Mouse (Mus musculus): ENCODE measurements around the gene Xirp2. TPM values are rescaled to one million over a fixed set of nuclear protein-coding genes. Genes with fewer than 3 reads are reported as not detected.
"Not testable (repeated sequence)": the region's sequence is repeated elsewhere in the genome, so short reads cannot be mapped to it uniquely, and the experiment has no call there.

Gene Xirp2
- polyA plus RNA-seq (2014; fragmentation: Nextera tagmentation; extraction: Ambion mirVana), result not detected in 2 replicates

GRCm38 (mm10) chr2:67445780-67446179 is at the start of gene Xirp2:
Gene Xirp2 (plus strand): TSS chr2:67446002.
- H3K27ac ChIP-seq (ENCODE audit: low read depth, low read length), result no peak within 1 kb of the TSS
- H3K9me3 ChIP-seq (ENCODE audit: control insufficient read depth, low read length), result no peaks in the 10 kb centered on the region
- no peaks in the 10 kb centered on the region for H3K4me1 ChIP-seq (ENCODE audit: control insufficient read depth, insufficient read depth, low read length)
- ATAC-seq (ENCODE audit: low FRiP score) (no peak), DNase-seq (ENCODE audit: low spot score, missing footprints) (no peak)
- no peak within 1 kb of the TSS for H3K4me3 ChIP-seq (ENCODE audit: low read depth, low read length)
- H3K36me3 ChIP-seq (ENCODE audit: control insufficient read depth, insufficient read depth, low read length), result no peaks in the 10 kb centered on the region
- no peaks in the 10 kb centered on the region for H3K27me3 ChIP-seq (ENCODE audit: control insufficient read depth, insufficient read depth, low read length)
- no peak within 1 kb of the TSS for H3K9ac ChIP-seq (ENCODE audit: low read length)
- H3K4me2 ChIP-seq, result no peak within 1 kb of the TSS
- 86% methylated on average over 3 of the region's 3 CpGs for WGBS

- not testable (repeated sequence) for H3K27ac ChIP-seq (ENCODE audit: low read depth, low read length); H3K4me2 ChIP-seq; H3K4me1 ChIP-seq (ENCODE audit: control insufficient read depth, insufficient read depth, low read length); H3K36me3 ChIP-seq (ENCODE audit: control insufficient read depth, insufficient read depth, low read length); ATAC-seq (ENCODE audit: low FRiP score); H3K27me3 ChIP-seq (ENCODE audit: control insufficient read depth, insufficient read depth, low read length); H3K4me3 ChIP-seq (ENCODE audit: low read depth, low read length); DNase-seq (ENCODE audit: low spot score, missing footprints); H3K9ac ChIP-seq (ENCODE audit: low read length); H3K9me3 ChIP-seq (ENCODE audit: control insufficient read depth, low read length)
- WGBS, result no CpG with 5 or more reads among the region's 1 CpGs
Measured at GRCm38 (mm10) chr2:67413425-67413824, 32.4 kb upstream of the Xirp2 start, which contains the start of gene Gm21830. Gene Gm21830 (plus strand): TSS chr2:67413725.

DNA sequence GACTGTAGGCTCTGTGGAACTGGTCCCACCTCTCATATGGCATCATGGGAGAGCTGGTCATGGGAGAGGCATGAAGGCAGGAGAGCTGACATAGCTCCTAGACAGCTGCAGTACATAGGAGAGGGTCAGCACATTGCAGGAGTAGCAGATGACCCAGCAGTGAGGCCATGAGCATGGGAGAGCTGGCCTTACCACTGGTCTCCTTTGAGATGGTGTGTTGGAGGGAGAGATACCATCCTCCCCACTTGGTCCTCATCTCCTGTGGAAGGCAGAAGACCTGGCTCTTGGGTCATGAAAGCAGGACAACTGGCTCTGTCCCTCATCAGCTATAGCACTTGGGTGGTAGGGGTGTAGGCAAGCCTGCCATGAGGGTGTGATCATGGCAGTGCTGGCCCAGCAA is 24.9 kb upstream of the Xirp2 start:
- Histone ChIP-seq H3K27me3 (ENCODE audit: control insufficient read depth, insufficient read depth, low read length) (no peaks in the 10 kb centered on the region), H3K9ac (ENCODE audit: low read length) (no peak overlapping the region), H3K36me3 (ENCODE audit: control insufficient read depth, insufficient read depth, low read length) (no peaks in the 10 kb centered on the region), H3K4me1 (ENCODE audit: control insufficient read depth, insufficient read depth, low read length) (no peaks in the 10 kb centered on the region), H3K27ac (ENCODE audit: low read depth, low read length) (no peak overlapping the region), H3K4me2 (no peak overlapping the region), H3K4me3 (ENCODE audit: low read depth, low read length) (no peak overlapping the region), H3K9me3 (ENCODE audit: control insufficient read depth, low read length) (no peaks in the 10 kb centered on the region)
- DNase-seq (ENCODE audit: low spot score, missing footprints) (no peak), ATAC-seq (ENCODE audit: low FRiP score) (peak; percentile 27; the same call in 1 of the 2 replicates)

GRCm38 (mm10) chr2:67422799-67423198 is 23.0 kb upstream of the Xirp2 start:
- no peak overlapping the region for H3K9ac ChIP-seq (ENCODE audit: low read length)
- H3K4me1 ChIP-seq (ENCODE audit: control insufficient read depth, insufficient read depth, low read length), result no peaks in the 10 kb centered on the region
- no peaks in the 10 kb centered on the region for H3K36me3 ChIP-seq (ENCODE audit: control insufficient read depth, insufficient read depth, low read length)
- ATAC-seq (ENCODE audit: low FRiP score), result no peak
- no peak for DNase-seq (ENCODE audit: low spot score, missing footprints)
- no peak overlapping the region for H3K4me2 ChIP-seq
- H3K9me3 ChIP-seq (ENCODE audit: control insufficient read depth, low read length), result no peaks in the 10 kb centered on the region
- no peak overlapping the region for H3K27ac ChIP-seq (ENCODE audit: low read depth, low read length)
- H3K4me3 ChIP-seq (ENCODE audit: low read depth, low read length), result no peak overlapping the region
- H3K27me3 ChIP-seq (ENCODE audit: control insufficient read depth, insufficient read depth, low read length), result no peaks in the 10 kb centered on the region
- 78% methylated on average over 1 of the region's 1 CpGs for WGBS

DNA sequence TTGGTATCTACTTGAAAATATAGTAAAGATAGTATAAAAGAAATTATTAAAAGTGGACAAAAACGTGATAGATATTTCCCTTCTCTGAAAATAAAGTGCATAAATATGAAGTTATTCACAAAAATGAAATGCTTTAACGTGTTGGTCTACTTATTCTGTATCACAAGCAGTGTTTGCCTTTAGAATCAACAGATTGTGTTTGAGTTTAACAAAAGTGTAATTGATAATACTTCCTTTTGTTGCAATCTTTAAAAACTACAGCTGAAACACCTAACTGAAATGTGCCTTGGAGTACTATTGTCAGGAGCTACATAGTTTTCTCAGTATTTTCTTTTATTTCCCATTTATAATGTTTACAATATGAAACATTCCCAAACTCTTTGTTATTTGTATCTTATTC is 12.7 kb upstream of the Xirp2 start, which contains the start of gene Gm26727:
TSS of gene Gm26727 (minus strand) at position 101 of the 400 bp plus-strand sequence.
- no peak within 1 kb of the TSS for H3K9ac ChIP-seq (ENCODE audit: low read length)
- no peaks in the 10 kb centered on the region for H3K4me1 ChIP-seq (ENCODE audit: control insufficient read depth, insufficient read depth, low read length)
- H3K36me3 ChIP-seq (ENCODE audit: control insufficient read depth, insufficient read depth, low read length), result no peaks in the 10 kb centered on the region
- no peaks in the 10 kb centered on the region for H3K9me3 ChIP-seq (ENCODE audit: control insufficient read depth, low read length)
- H3K4me2 ChIP-seq, result no peak within 1 kb of the TSS
- H3K4me3 ChIP-seq (ENCODE audit: low read depth, low read length), result no peak within 1 kb of the TSS
- no peaks in the 10 kb centered on the region for H3K27me3 ChIP-seq (ENCODE audit: control insufficient read depth, insufficient read depth, low read length)
- WGBS, result 70% methylated on average over 2 of the region's 2 CpGs
- ATAC-seq (ENCODE audit: low FRiP score), result no peak
- H3K27ac ChIP-seq (ENCODE audit: low read depth, low read length), result no peak within 1 kb of the TSS
- no peak for DNase-seq (ENCODE audit: low spot score, missing footprints)

- Histone ChIP-seq H3K27me3 (ENCODE audit: control insufficient read depth, insufficient read depth, low read length) (no peaks in the 10 kb centered on the region), H3K4me1 (ENCODE audit: control insufficient read depth, insufficient read depth, low read length) (no peaks in the 10 kb centered on the region), H3K27ac (ENCODE audit: low read depth, low read length) (no peak overlapping the region), H3K9ac (ENCODE audit: low read length) (no peak overlapping the region), H3K36me3 (ENCODE audit: control insufficient read depth, insufficient read depth, low read length) (no peaks in the 10 kb centered on the region), H3K9me3 (ENCODE audit: control insufficient read depth, low read length) (no peaks in the 10 kb centered on the region), H3K4me3 (ENCODE audit: low read depth, low read length) (no peak overlapping the region), H3K4me2 (no peak overlapping the region)
- ATAC-seq (ENCODE audit: low FRiP score) (no peak), DNase-seq (ENCODE audit: low spot score, missing footprints) (no peak)
- WGBS, result 91% methylated on average over 8 of the region's 8 CpGs
Measured at GRCm38 (mm10) chr2:67438309-67438708, 7.5 kb upstream of the Xirp2 start.

GRCm38 (mm10) chr2:67446772-67447171 is 970 bp downstream of the Xirp2 start:
- Histone ChIP-seq H3K4me3 (ENCODE audit: low read depth, low read length) (no peak overlapping the region), H3K36me3 (ENCODE audit: control insufficient read depth, insufficient read depth, low read length) (no peaks in the 10 kb centered on the region), H3K27ac (ENCODE audit: low read depth, low read length) (no peak overlapping the region), H3K27me3 (ENCODE audit: control insufficient read depth, insufficient read depth, low read length) (no peaks in the 10 kb centered on the region), H3K4me2 (no peak overlapping the region), H3K9ac (ENCODE audit: low read length) (no peak overlapping the region), H3K9me3 (ENCODE audit: control insufficient read depth, low read length) (no peaks in the 10 kb centered on the region), H3K4me1 (ENCODE audit: control insufficient read depth, insufficient read depth, low read length) (no peaks in the 10 kb centered on the region)
- ATAC-seq (ENCODE audit: low FRiP score) (no peak), DNase-seq (ENCODE audit: low spot score, missing footprints) (no peak)
- WGBS, result 86% methylated on average over 1 of the region's 1 CpGs

DNA sequence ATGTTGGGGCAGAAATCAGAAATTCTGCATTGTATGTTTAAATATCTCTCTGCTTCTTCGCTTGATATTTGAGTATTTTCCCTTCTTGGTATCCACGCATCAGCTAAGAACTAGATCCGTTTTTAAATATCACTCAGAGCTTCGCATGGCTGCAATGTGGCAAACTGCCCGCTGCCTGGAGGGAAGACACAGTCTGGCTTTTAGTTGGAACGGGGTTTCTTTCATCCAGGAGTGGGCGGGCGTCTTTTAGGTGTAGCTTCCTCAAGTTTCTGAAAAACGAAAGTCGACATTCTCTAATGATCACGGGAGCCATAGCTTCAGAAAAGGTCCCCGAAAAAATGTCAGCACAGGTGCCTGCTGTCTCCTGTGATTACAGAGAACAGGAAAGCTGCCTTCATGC is 1.4 kb downstream of the Xirp2 start:
- H3K4me3 ChIP-seq (ENCODE audit: low read depth, low read length), result no peak overlapping the region
- H3K4me1 ChIP-seq (ENCODE audit: control insufficient read depth, insufficient read depth, low read length), result no peaks in the 10 kb centered on the region
- H3K9ac ChIP-seq (ENCODE audit: low read length), result no peak overlapping the region
- H3K9me3 ChIP-seq (ENCODE audit: control insufficient read depth, low read length), result no peaks in the 10 kb centered on the region
- 78% methylated on average over 12 of the region's 12 CpGs for WGBS
- ATAC-seq (ENCODE audit: low FRiP score), result no peak
- DNase-seq (ENCODE audit: low spot score, missing footprints), result no peak
- no peaks in the 10 kb centered on the region for H3K27me3 ChIP-seq (ENCODE audit: control insufficient read depth, insufficient read depth, low read length)
- no peak overlapping the region for H3K27ac ChIP-seq (ENCODE audit: low read depth, low read length)
- H3K36me3 ChIP-seq (ENCODE audit: control insufficient read depth, insufficient read depth, low read length), result no peaks in the 10 kb centered on the region
- no peak overlapping the region for H3K4me2 ChIP-seq

DNA sequence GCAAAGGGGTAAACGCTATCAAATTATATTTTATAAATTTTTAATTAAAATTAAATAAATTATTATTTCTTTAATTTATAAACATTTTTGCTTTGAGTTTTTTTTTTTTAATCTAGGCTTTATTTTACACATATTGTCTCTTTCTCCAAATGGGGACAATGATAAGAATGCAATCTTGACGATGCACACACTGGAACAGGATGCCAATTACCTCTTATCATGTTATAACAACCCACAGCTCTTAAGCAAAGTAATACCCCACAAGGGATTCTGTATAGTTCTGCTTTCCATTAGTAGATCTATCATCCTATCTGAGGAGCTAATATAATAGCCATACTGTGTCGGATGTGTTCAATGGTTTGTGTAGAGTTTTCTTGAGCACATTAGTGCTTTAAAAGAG is 15.1 kb downstream of the Xirp2 start:
- no peaks in the 10 kb centered on the region for H3K27me3 ChIP-seq (ENCODE audit: control insufficient read depth, insufficient read depth, low read length)
- ATAC-seq (ENCODE audit: low FRiP score), result no peak
- no peaks in the 10 kb centered on the region for H3K36me3 ChIP-seq (ENCODE audit: control insufficient read depth, insufficient read depth, low read length)
- H3K4me2 ChIP-seq, result no peak overlapping the region
- H3K9me3 ChIP-seq (ENCODE audit: control insufficient read depth, low read length), result no peaks in the 10 kb centered on the region
- H3K4me1 ChIP-seq (ENCODE audit: control insufficient read depth, insufficient read depth, low read length), result no peaks in the 10 kb centered on the region
- WGBS, result 88% methylated on average over 3 of the region's 3 CpGs
- no peak overlapping the region for H3K9ac ChIP-seq (ENCODE audit: low read length)
- DNase-seq (ENCODE audit: low spot score, missing footprints), result no peak
- no peak overlapping the region for H3K27ac ChIP-seq (ENCODE audit: low read depth, low read length)
- no peak overlapping the region for H3K4me3 ChIP-seq (ENCODE audit: low read depth, low read length)

DNA sequence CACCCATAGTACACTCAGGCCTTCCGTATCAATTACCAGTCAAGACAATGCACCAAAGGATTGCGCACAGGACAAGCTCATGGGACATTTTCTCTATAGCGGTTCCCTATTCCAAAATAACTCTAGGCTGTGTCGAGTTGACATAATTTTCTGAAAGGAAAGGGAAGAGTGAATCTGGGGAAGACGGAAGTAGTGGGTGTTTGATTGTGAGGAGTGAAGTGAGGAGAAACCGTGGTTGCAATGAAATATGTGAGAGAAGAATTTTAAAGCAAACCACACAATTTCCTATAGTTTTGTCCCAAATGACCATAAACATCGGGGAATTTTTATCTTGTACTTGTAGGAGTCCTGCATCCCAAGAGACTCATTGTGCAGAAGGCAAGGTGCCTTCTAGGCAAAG is 21.2 kb downstream of the Xirp2 start:
- WGBS, result 90% methylated on average over 7 of the region's 7 CpGs
- no peak for ATAC-seq (ENCODE audit: low FRiP score)
- no peak overlapping the region for H3K27ac ChIP-seq (ENCODE audit: low read depth, low read length)
- H3K9me3 ChIP-seq (ENCODE audit: control insufficient read depth, low read length), result no peaks in the 10 kb centered on the region
- H3K27me3 ChIP-seq (ENCODE audit: control insufficient read depth, insufficient read depth, low read length), result no peaks in the 10 kb centered on the region
- DNase-seq (ENCODE audit: low spot score, missing footprints), result peak; percentile 54
- H3K4me2 ChIP-seq, result no peak overlapping the region
- no peak overlapping the region for H3K9ac ChIP-seq (ENCODE audit: low read length)
- H3K36me3 ChIP-seq (ENCODE audit: control insufficient read depth, insufficient read depth, low read length), result no peaks in the 10 kb centered on the region
- H3K4me1 ChIP-seq (ENCODE audit: control insufficient read depth, insufficient read depth, low read length), result no peaks in the 10 kb centered on the region
- no peak overlapping the region for H3K4me3 ChIP-seq (ENCODE audit: low read depth, low read length)
